Mouse (Mus musculus) midbrain, embryonic 11.5 days (tissue): ENCODE measurements around the gene Sh3rf3. TPM values are rescaled to one million over a fixed set of nuclear protein-coding genes. Genes with fewer than 3 reads are reported as not detected.

Experiments
- ATAC-seq: fragments of 200-750 bp; cut with Nextera tagmentation; 2 replicates; pipeline ENCODE4 v1.8.0; 2017; ENCODE audit warnings: moderate TSS enrichment, moderate library complexity; ENCODE audit not compliant: low FRiP score
- DNase-seq: peaks from one replicate; pipeline ENCODE4 v3.0.0; 2015; ENCODE audit warnings: low spot score; ENCODE audit errors: missing footprints
- H3K27ac ChIP-seq: fragments of 300-500 bp; sonication (generic); 2 replicates; pipeline ENCODE4 v1.5.1; 2014; ENCODE audit warnings: low read depth, low read length
- H3K27me3 ChIP-seq: fragments of 300-500 bp; sonication (generic); 2 replicates; pipeline ENCODE4 v1.6.1; 2014; ENCODE audit warnings: mild to moderate bottlenecking, low read length, moderate library complexity, mixed read lengths; ENCODE audit not compliant: control insufficient read depth, insufficient read depth
- H3K36me3 ChIP-seq: fragments of 300-500 bp; sonication (generic); 2 replicates; pipeline ENCODE4 v1.6.1; 2014; ENCODE audit warnings: mild to moderate bottlenecking, low read length, moderate library complexity, mixed read lengths; ENCODE audit not compliant: control insufficient read depth, insufficient read depth
- H3K4me1 ChIP-seq: fragments of 300-500 bp; sonication (generic); 2 replicates; pipeline ENCODE4 v1.6.1; 2014; ENCODE audit warnings: low read length; ENCODE audit not compliant: control insufficient read depth, insufficient read depth
- H3K4me2 ChIP-seq: fragments of 300-500 bp; sonication (generic); 2 replicates; pipeline ENCODE4 v1.6.1; 2014; ENCODE audit warnings: mild to moderate bottlenecking, moderate library complexity
- H3K4me3 ChIP-seq: fragments of 300-500 bp; sonication (generic); 2 replicates; pipeline ENCODE4 v1.5.1; 2014; ENCODE audit warnings: low read depth, low read length
- H3K9ac ChIP-seq: fragments of 300-500 bp; sonication (generic); 2 replicates; pipeline ENCODE4 v1.6.1; 2014; ENCODE audit warnings: low read length
- H3K9me3 ChIP-seq: fragments of 300-500 bp; sonication (generic); 2 replicates; pipeline ENCODE4 v1.6.1; 2016; ENCODE audit warnings: low read length; ENCODE audit not compliant: control insufficient read depth
- WGBS: fragments of 180-500 bp; shearing (Covaris S2); extraction: QIAGEN DNeasy Blood & Tissue Kit; methylation state at CpG from one replicate; pipeline ENCODE4 v1.1.7; 2014; 5-methylcytosine and 5-hydroxymethylcytosine counted together
- polyA plus RNA-seq: library from polyadenylated mRNA; unstranded; fragments of >200 nt; fragmentation: Nextera tagmentation; extraction: Ambion mirVana; gene quantifications from 2 replicates; pipeline ENCODE4 v1.2.1, GENCODE M21; 2014

Gene Sh3rf3
- polyA plus RNA-seq, 1 experiment from 2014 or later = 0.51 TPM

GRCm38 (mm10) chr10:58812210-58813080 lies 714 bp upstream of the Sh3rf3 start:
- DNase-seq = peak; percentile 99
- Histone ChIP-seq H3K4me1 (peaks cover 10% of the 10 kb centered on the region), H3K4me2 (peak overlapping the region; percentile 100), H3K27me3 (peaks cover 25% of the 10 kb centered on the region), H3K36me3 (no peaks in the 10 kb centered on the region), H3K4me3 (peak overlapping the region; percentile 64), H3K9me3 (no peaks in the 10 kb centered on the region), H3K9ac (peak overlapping the region; percentile 52), H3K27ac (no peak overlapping the region)
- whole genome bisulfite sequencing = under 1% methylated on average over 63 of the region's 63 CpGs
- ATAC-seq = peak; percentile 89

DNA sequence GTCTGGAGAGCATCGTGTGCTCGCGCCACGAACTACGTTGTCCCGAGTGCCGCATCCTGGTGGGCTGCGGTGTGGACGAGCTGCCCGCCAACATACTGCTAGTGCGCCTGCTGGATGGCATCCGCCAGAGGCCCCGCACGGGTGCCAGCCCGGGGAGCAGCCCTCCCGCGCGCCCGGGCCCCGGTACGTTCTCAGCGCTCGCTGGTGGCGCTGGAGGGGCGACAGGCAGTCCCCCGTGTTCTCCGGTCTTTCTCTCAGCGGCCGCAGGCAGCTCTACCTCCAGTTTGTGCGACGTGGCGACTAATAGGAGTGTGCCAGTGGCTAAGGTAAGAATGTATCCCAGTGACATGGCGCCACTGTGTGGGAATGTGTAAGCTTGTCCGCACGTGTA lies 637 bp downstream of the Sh3rf3 start:
- peak overlapping the region; percentile 27 for H3K9ac ChIP-seq
- ATAC-seq = peak; percentile 25; the same call in 1 of the 2 replicates
- peaks cover 25% of the 10 kb centered on the region for H3K27me3 ChIP-seq

DNA sequence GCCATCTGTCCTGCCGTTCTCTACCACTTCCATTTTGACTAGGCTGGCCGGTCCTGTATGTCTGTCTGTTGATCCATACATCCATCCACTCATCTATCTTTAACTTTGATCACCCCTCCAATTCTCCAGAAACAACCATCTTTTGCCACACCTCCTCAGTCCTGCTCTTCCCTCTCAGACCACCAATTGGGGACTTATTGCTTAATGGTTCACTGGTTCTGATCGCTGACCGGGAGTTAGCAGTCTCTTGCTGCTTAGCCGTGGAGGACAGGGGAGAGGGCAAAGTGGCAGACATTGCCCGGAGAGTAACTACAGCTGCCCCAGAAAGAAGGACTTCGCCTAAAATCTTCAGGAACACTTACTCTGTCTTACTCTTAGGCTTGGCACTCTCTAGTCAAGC lies 1.3 kb downstream of the Sh3rf3 start:
- 43% methylated on average over 7 of the region's 7 CpGs for WGBS

More for the DNA sequence above, 637 bp downstream of the Sh3rf3 start:
- Histone ChIP-seq H3K27ac (no peak overlapping the region), H3K4me1 (peaks cover 10% of the 10 kb centered on the region), H3K9me3 (no peaks in the 10 kb centered on the region), H3K4me2 (peak overlapping the region; percentile 100), H3K36me3 (no peaks in the 10 kb centered on the region), H3K4me3 (peak overlapping the region; percentile 64)
- peak; percentile 92 for DNase-seq
- WGBS = 1% methylated on average over 35 of the region's 35 CpGs

DNA sequence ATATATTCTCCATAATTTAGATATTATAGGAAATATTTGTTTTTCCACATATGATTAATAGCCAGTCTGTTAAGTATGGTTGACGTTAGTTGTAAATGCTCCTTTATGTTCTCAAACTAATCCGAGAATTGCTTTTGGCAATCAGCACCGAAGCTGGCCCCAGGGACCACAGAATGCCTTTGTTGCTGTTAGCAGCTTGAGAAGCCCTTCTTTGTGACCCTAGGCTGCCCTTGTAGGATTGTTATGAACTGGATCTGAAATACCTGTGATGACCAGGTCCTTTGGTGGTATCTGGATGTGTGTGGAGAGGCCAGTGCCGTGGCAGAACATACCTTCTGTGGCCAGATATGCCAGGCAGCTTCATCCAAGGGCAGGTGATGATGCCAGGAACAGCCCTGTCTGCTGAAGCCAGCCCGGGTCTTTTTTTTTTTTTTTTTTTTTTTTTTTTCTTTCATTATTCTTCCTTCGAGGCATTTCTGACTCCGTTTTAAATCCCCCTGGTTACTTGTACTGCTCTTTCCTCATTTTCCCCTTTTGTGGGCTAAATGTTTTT lies 10.9 kb downstream of the Sh3rf3 start:
- Histone ChIP-seq H3K27me3 (no peaks in the 10 kb centered on the region), H3K27ac (no peak overlapping the region), H3K9me3 (no peaks in the 10 kb centered on the region), H3K4me1 (no peaks in the 10 kb centered on the region), H3K9ac (no peak overlapping the region), H3K4me2 (no peak overlapping the region), H3K36me3 (no peaks in the 10 kb centered on the region), H3K4me3 (no peak overlapping the region)
- no peak for ATAC-seq
- DNase-seq = no peak
- 61% methylated on average over 7 of the region's 7 CpGs for WGBS

More for the DNA sequence above, 1.3 kb downstream of the Sh3rf3 start:
- Histone ChIP-seq H3K4me1 (peaks cover 10% of the 10 kb centered on the region), H3K4me3 (no peak overlapping the region), H3K27ac (no peak overlapping the region), H3K4me2 (no peak overlapping the region), H3K27me3 (peaks cover 25% of the 10 kb centered on the region), H3K9ac (no peak overlapping the region), H3K9me3 (no peaks in the 10 kb centered on the region), H3K36me3 (no peaks in the 10 kb centered on the region)
- DNase-seq = no peak
- ATAC-seq = no peak

DNA sequence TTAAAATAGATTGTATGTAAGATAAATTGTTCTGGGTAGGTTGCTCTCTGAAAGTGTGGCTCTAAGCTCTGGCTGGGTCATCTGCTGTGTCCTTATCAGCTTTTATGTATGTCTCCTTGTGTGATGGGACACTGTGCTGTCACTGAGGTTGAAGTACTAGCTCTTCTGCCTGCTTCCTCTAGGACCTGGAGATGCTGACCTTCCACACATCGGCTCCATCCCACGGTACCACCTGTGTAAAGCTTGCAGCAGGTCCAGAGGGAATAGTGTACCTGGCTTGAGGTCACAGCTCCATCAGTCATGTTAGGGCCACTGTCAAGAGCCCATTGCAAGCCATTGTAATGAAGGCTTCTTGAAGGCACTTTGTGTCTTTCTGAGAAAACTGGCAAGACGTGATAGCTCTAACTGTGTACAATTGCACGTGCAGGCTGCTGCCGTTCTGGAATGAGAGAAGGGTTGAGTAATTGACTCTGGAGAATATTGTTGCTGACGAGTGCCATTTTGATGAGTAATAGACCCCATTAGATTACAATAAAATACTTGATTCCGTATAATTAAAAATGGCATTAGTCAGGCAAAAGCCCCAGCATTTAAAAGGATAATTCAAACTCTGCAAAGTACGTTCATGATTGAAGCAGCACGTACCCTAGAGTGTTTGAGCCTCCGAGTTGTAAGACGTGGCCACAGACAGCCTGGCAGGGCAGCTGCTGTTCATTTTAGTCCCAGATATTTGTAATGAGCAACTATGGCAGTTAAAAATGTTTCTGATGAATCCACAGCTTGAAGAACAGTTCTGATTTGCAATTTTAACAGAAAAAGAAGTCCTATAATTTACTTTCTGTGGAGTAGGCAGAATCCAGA lies 16.3 kb downstream of the Sh3rf3 start:
- ATAC-seq (no peak), DNase-seq (no peak)
- no peaks in the 10 kb centered on the region for H3K27me3 ChIP-seq
- H3K4me3 ChIP-seq = no peak overlapping the region
- H3K9me3 ChIP-seq = no peaks in the 10 kb centered on the region
- no peak overlapping the region for H3K27ac ChIP-seq
- no peak overlapping the region for H3K9ac ChIP-seq
- WGBS = 91% methylated on average over 11 of the region's 11 CpGs
- no peaks in the 10 kb centered on the region for H3K36me3 ChIP-seq
- H3K4me1 ChIP-seq = no peaks in the 10 kb centered on the region
- no peak overlapping the region for H3K4me2 ChIP-seq

DNA sequence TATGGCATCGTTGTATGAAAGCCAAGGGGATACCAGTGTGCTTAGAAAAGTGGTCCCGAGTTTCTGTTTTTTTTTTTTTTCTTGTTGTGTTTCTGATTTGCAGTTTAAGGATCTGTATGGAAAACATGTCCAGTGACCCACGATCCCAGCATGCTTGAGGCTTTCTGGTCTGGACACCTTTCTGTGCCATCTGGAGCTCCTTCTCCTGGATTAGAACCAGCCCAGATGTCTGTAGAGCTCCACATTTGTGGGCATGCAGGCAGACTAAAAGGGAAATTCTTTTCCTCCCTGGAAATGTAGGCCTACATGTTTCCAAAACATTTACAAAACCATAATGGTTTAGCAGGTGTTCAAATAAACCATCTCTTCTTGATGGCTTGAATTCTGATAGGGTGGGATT lies 20.0 kb downstream of the Sh3rf3 start:
- H3K9ac ChIP-seq = no peak overlapping the region
- no peaks in the 10 kb centered on the region for H3K36me3 ChIP-seq
- no peaks in the 10 kb centered on the region for H3K9me3 ChIP-seq
- ATAC-seq (no peak), DNase-seq (no peak)
- no peak overlapping the region for H3K4me3 ChIP-seq
- WGBS = 77% methylated on average over 3 of the region's 3 CpGs
- no peaks in the 10 kb centered on the region for H3K4me1 ChIP-seq
- H3K4me2 ChIP-seq = no peak overlapping the region
- no peak overlapping the region for H3K27ac ChIP-seq
- no peaks in the 10 kb centered on the region for H3K27me3 ChIP-seq

DNA sequence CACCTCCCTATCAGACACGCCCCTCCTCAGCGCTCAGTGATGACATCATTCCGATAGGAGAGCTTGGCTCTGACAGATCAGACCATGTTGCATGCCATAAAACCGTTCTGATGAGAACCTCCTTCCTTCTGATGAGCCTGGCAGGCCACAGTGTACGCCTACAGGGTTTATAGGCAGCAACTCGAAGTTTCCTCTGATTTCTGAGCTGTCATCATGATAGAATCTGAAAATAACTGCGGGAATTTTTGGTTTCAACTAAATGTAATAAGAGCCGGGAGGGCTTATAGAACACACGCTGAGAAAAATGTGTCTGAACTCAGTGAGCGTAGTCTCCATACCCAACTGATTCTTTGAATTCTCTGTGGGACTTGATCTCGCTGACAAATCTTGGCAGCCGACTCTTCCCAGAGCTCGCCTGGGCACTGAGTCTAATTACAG lies 20.6 kb downstream of the Sh3rf3 start:
- ATAC-seq = no peak
- 81% methylated on average over 13 of the region's 13 CpGs for WGBS

GRCm38 (mm10) chr10:58836391-58836790 lies 23.2 kb downstream of the Sh3rf3 start:
- no peaks in the 10 kb centered on the region for H3K36me3 ChIP-seq
- H3K4me2 ChIP-seq = no peak overlapping the region
- no peaks in the 10 kb centered on the region for H3K9me3 ChIP-seq
- no peak overlapping the region for H3K4me3 ChIP-seq
- ATAC-seq = no peak
- H3K27me3 ChIP-seq = no peaks in the 10 kb centered on the region
- H3K9ac ChIP-seq = no peak overlapping the region
- 80% methylated on average over 3 of the region's 3 CpGs for WGBS
- no peak overlapping the region for H3K27ac ChIP-seq
- no peaks in the 10 kb centered on the region for H3K4me1 ChIP-seq
- no peak for DNase-seq

More for the DNA sequence above, 20.6 kb downstream of the Sh3rf3 start:
- Histone ChIP-seq H3K27ac (no peak overlapping the region), H3K36me3 (no peaks in the 10 kb centered on the region), H3K9me3 (no peaks in the 10 kb centered on the region), H3K27me3 (no peaks in the 10 kb centered on the region), H3K4me1 (no peaks in the 10 kb centered on the region), H3K4me2 (no peak overlapping the region), H3K9ac (no peak overlapping the region), H3K4me3 (no peak overlapping the region)
- no peak for DNase-seq
